Mouse (Mus musculus) urinary bladder, postnatal 4 days (tissue): ENCODE data around the gene Tcl1b5.
"Not testable (repeated sequence)": the region's sequence is repeated elsewhere in the genome, so short reads cannot be mapped to it uniquely, and the experiment has no call there.

Source experiments
- DNase-seq, 2 experiments: peaks; one replicate each; pipeline ENCODE4 v3.0.0; 2021 to 2022; ENCODE audit warnings: low spot score in 2 of 2

Tcl1b5 gene

DNA sequence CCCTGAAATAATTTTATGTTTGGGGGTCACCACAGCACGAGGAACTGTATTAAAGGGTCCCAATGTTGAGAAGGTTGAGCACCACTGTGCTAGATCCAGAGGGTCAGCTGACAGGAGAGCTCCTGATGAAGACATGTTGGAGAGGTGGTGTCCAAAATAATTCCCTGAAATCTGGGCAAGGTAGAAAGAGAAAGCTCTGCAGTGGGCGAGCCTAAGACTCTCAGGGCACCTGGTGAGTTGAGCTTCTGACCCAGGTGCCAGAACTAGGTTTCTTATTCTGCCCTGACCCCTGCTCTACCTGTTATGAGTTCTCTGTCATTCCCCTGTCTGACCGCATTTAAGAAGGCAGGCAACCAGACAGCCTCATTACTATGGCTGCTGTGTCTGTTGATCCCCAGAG is at the start of gene Tcl1b5:
Gene Tcl1b5, plus strand, starts transcription at position 301 of the 400 bp plus-strand sequence.
- DNase-seq, result not testable (repeated sequence)

DNA sequence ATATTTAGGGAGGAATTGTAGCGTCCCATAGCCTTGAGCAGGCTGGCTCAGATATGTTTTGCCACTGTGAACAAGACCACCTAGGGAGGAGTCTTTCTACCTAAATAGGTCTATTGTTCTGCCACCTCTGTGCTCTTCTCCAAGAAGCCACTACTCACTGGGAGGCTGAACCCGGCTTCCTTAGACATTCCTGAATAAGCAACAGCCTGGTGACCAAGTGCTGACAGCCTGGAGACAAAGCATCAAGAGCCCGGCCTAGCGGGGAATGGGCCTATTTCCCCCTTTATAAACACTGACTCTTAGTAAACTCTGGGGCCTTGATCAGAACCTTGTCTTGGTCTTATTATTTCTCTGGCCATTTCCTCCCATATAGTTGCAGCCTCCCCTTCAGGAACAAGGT is 49.6 kb upstream of the Tcl1b5 start:
- DNase-seq, result no peak

- no peak for DNase-seq
Measured at GRCm38 (mm10) chr12:105127607-105128006, 48.5 kb upstream of the Tcl1b5 start.

DNA sequence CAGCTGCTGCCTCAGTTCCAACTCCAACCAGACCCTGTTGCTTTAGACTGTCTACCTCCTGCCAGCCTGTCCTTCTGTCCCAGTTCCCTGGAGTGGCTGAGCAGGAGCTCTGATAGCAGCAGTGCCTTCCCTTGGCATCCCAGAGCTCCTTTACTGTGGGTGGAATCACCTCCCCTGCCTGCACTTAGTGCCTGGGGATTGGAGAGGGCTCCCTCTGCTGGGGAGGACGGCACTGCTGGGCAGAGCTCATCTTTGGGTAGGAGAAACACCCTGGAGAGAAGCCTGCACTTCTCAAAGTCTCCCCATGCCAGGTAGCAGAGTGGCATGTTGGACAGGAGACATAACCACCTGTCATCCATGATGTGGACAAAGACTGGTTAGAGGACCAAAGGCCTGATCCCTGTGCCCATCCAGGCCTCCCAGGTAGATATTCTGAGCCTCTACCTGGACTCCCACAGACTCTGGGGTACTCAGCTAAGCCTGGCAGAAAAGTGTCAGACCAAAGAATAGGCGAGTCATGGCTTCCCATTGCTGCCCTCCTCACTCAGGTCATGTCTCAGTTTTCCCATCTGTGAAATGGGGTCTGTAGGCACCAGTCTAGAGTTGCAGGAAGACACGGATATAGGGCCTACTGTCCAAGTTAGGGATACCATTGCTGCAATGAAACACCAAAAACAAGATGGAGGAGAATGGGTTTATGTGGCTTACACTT is 46.5 kb upstream of the Tcl1b5 start:
- DNase-seq, result not testable (repeated sequence)

- not testable (repeated sequence) for DNase-seq
Measured at GRCm38 (mm10) chr12:105134167-105134566, 42.0 kb upstream of the Tcl1b5 start.

DNA sequence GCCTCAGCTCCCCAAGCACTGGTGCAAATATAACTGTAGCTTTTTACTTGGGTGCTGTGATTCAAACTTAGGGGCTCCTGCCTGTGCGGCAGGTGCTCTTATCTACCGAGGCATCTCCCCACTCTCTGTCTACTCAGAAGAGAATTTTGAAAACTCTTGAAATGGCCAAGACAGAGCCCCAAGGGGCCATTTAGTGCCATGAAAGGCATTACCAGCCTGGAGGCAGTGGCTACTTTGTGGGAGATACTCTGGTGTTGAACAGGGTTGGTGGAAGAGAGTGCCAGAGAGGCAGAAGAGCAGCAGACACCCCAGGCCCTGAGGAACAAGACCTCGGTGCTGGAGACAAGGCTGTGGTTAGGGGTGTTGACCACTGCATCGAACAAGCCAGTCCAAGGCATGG is 41.3 kb upstream of the Tcl1b5 start:
- DNase-seq, result not testable (repeated sequence)

GRCm38 (mm10) chr12:105137729-105138128 is 38.4 kb upstream of the Tcl1b5 start:
- DNase-seq, result not testable (repeated sequence)

GRCm38 (mm10) chr12:105143096-105143495 is 33.0 kb upstream of the Tcl1b5 start:
- no peak for DNase-seq

GRCm38 (mm10) chr12:105144928-105145327 is 31.2 kb upstream of the Tcl1b5 start:
- DNase-seq, result not testable (repeated sequence)

- DNase-seq, result no peak
Measured at GRCm38 (mm10) chr12:105145714-105146113, 30.4 kb upstream of the Tcl1b5 start, which contains the start of gene Tcl1b2. Gene Tcl1b2, plus strand, starts transcription at chr12:105146014.

GRCm38 (mm10) chr12:105155286-105155685 is 20.9 kb upstream of the Tcl1b5 start:
- not testable (repeated sequence) for DNase-seq

DNA sequence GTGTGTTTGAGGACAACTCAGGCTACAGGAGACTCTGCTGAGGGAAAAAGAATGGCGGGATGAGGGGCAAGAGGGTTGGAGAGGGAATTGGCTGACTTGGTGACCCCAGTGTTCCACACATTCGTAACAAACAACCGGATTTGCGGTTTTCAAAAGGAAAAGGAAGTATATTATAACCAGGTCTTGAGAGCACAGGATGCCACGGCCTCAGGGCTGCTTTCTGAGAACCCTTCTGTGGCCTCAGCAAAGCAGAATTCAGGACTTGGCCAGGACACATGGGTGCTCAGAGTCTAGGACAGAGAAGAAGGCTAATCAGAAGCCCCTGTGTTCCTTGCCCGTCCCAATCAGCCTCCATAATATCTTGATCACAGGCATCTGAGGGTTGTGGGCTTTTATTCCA is 17.3 kb upstream of the Tcl1b5 start:
- no peak for DNase-seq

DNA sequence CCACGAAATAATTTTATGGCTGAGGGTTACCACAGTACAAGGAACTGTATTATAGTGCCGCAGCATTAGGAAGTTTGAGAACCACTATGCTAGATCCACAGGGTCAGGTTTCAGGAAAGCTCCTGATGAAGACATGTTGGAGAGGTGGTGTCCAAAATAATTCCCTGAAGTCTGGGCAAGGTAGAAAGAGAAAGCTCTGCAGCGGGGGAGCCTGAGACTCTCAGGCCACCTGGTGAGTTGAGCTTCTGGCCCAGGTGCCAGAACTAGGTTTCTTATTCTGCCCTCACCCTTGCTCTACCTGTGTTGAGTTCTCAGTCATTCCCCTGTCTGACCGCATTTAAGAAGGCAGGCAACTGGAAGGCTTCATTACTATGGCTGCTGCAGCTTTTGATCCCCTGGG is 16.8 kb upstream of the Tcl1b5 start, which contains the start of gene Tcl1b1:
Gene Tcl1b1, plus strand, starts transcription at position 301 of the 400 bp plus-strand sequence.
- no peak for DNase-seq

- no peak for DNase-seq
Measured at GRCm38 (mm10) chr12:105166734-105167133, 9.4 kb upstream of the Tcl1b5 start.

DNA sequence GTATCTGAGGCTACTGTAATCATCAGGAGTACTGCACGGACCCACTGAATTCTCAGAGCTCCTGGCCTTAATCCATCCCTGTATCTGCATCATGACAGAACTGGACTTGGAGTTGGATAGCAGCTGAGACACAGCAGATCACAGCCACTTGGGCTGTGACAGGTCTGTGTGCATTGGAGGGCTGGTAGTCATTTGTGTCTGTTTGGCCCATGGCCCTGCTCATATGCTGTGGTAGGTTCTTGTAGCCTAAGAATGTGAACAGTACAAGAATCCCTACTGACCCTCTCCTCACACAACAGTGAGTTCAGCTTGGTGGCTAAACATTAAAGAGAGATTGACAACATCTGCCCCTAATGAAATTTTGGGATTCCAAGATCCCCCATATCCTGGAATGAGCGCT is 2.8 kb upstream of the Tcl1b5 start:
- no peak for DNase-seq

DNA sequence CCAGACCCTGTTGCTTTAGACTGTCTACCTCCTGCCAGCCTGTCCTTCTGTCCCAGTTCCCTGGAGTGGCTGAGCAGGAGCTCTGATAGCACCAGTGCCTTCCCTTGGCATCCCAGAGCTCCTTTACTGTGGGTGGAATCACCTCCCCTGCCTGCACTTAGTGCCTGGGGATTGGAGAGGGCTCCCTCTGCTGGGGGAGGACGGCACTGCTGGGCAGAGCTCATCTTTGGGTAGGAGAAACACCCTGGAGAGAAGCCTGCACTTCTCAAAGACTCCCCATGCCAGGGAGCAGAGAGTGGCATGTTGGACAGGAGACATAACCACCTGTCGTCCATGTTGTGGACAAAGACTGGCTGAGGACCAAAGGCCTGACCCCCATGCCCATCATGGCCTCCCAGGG is 1.8 kb upstream of the Tcl1b5 start:
- DNase-seq, result peak; percentile 32 to 71

DNA sequence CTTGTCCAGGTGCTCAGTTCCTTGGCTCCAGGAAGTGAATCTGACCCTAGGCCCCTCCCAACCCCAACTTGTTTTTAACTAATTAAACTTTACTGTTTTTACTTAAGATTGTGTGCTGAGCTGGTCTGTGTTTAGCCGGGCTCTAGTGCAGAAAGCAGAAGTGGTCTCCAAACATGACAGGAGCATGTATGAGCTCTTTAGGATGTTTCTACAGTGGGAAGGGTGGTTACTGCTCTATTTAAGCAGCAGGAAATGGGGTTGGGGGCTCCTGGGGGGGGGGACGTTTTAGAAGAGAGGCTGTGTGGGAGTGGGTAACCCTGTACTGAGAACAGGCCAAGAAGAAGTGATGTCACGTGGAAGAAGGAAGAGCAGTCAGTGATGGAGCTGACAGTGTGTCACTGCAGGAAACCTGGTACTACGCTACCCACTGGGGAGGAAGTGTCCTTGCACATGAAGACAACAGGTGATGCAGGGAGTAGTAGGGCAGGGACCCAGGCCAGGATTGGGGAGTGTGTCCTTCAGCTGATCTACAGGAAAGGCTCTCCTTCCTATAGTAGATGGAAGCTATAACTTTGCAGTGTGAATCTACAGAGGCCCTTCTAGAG is 5.0 kb downstream of the Tcl1b5 start:
- not testable (repeated sequence) for DNase-seq

GRCm38 (mm10) chr12:105188980-105189379 is 12.8 kb downstream of the Tcl1b5 start:
- not testable (repeated sequence) for DNase-seq

- not testable (repeated sequence) for DNase-seq
Measured at GRCm38 (mm10) chr12:105190743-105191142, 14.6 kb downstream of the Tcl1b5 start, which contains the start of gene Tcl1b3. Gene Tcl1b3, plus strand, starts transcription at chr12:105191043.

DNA sequence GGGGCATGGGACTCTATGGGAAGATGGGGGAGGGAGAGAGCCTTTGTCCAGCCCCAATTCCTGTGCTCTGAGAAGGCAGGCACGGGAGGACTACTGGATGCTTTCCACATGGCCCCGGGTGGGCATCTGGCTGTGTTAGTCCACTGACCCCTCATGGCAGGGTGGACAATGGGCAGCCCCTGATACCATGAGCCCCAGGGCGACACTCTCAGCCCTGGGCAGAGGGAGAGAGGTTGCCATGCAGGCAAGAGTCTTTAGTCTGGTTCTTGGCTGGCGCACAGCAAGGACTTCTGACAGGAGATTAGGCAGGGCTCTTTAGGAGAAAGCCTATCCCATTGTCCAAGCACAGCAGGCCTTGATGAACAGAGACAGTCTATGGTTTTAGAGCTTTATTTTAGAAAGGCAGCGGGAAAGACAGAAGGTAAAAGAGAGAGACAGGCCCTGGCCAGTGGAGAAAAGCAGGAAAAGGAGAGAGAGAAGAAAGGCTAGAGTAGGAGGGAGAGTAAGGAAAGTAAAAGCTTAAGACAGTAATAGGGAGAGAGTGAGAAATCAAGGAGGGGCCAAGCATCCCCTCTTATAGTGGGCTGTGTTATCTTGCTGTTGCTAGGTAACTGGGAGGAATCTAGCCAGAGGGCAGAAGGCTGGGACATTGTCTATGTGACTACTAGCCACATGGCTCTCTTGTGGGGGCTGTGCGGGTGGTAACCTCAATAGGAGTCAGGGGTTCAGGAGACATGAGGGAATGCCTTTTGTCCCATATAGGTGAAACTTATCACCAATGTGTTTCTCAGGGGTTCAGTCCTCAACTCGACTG is 23.7 kb downstream of the Tcl1b5 start:
- not testable (repeated sequence) for DNase-seq

- not testable (repeated sequence) for DNase-seq
Measured at GRCm38 (mm10) chr12:105201657-105202056, 25.5 kb downstream of the Tcl1b5 start, which contains the start of gene Tcl1b4. Gene Tcl1b4, plus strand, starts transcription at chr12:105201957.

DNA sequence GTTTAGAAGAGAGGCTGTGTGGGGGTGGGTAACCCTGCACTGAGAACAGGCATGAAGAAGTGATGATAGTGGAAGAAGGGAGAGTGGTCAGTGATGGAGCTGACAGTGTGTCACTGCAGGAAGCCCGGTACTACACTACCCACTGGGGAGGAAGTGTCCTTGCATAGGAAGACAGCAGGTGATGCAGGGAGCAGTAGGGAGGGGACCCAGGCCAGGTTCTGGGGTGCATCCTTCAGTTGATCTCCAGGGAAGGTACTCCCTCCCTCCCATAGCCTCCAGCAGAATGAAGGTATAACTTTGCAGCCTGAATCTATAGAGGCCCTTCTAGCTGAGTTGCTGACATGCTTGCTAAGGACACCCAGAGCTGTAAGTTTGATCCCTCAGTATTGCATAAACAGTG is 30.9 kb downstream of the Tcl1b5 start:
- no peak for DNase-seq
